Mouse (Mus musculus): Measurements from ENCODE around the gene Large1. TPM values are rescaled to one million over a fixed set of nuclear protein-coding genes. Genes with fewer than 3 reads are reported as not detected.

Gene Large1
- polyA plus RNA-seq, 2 experiments: 0.56 to 1.1 TPM

- H3K27ac ChIP-seq: no peak overlapping the region
- H3K4me3 ChIP-seq (ENCODE audit: insufficient read depth in 1 of 2, low read depth in 2 of 2, low read length in 2 of 2): no peak overlapping the region
- H3K9me3 ChIP-seq (ENCODE audit: control insufficient read depth, low read length): no peaks in the 10 kb centered on the region
- ATAC-seq (ENCODE audit: insufficient read depth) (no peak), DNase-seq (ENCODE audit: low read depth in 3 of 3, low spot score in 3 of 3) (no peak)
- H3K4me2 ChIP-seq (ENCODE audit: low read depth): no peak overlapping the region
- H3K27me3 ChIP-seq (ENCODE audit: control insufficient read depth, insufficient read depth, low read length): no peaks in the 10 kb centered on the region
- H3K36me3 ChIP-seq (replicated peaks; ENCODE audit: control insufficient read depth, insufficient read depth, low read depth): no peaks in the 10 kb centered on the region
- 67% methylated on average over 3 of the region's 3 CpGs for WGBS (ENCODE audit: insufficient replicate concordance)
- TF ChIP-seq EP300 (IDR thresholded peaks at IDR 0.05; ENCODE audit: low read depth) (no peak), CTCF (IDR thresholded peaks at IDR 0.05; ENCODE audit: low read depth) (no peak)
- H3K9ac ChIP-seq (replicated peaks): no peak overlapping the region
- H3K4me1 ChIP-seq (replicated peaks; ENCODE audit: control insufficient read depth in 2 of 2, insufficient read depth in 2 of 2, low read length in 1 of 2): 0 out of 4 replicates have a peak, but pooled peaks cover 0 to 1% of the 10 kb centered on the region in 2 experiments
Observed at GRCm38 (mm10) chr8:73302947-73303346, 50.4 kb downstream of the Large1 start.

GRCm38 (mm10) chr8:73295531-73295930 lies 57.8 kb downstream of the Large1 start:
- Histone ChIP-seq H3K27ac (no peak overlapping the region), H3K9ac (replicated peaks) (no peak overlapping the region)

GRCm38 (mm10) chr8:73293655-73294054 lies 59.7 kb downstream of the Large1 start:
- TF ChIP-seq EP300 (IDR thresholded peaks at IDR 0.05; ENCODE audit: low read depth) (no peak), CTCF (IDR thresholded peaks at IDR 0.05; ENCODE audit: low read depth) (no peak)
- H3K9ac ChIP-seq (replicated peaks): no peak overlapping the region
- ATAC-seq (ENCODE audit: insufficient read depth): no peak
- 0 out of 4 replicates have a peak, but pooled peaks cover 0 to 1% of the 10 kb centered on the region in 2 experiments for H3K4me1 ChIP-seq (replicated peaks; ENCODE audit: control insufficient read depth in 2 of 2, insufficient read depth in 2 of 2, low read length in 1 of 2)
- no peaks in the 10 kb centered on the region for H3K36me3 ChIP-seq (replicated peaks; ENCODE audit: control insufficient read depth, insufficient read depth, low read depth)
- H3K27me3 ChIP-seq (ENCODE audit: control insufficient read depth, insufficient read depth, low read length): no peaks in the 10 kb centered on the region
- no peak overlapping the region for H3K27ac ChIP-seq
- WGBS (ENCODE audit: insufficient replicate concordance): 22% methylated on average over 2 of the region's 2 CpGs
- no peak for DNase-seq (ENCODE audit: low read depth in 3 of 3, low spot score in 3 of 3)
- H3K4me3 ChIP-seq (ENCODE audit: insufficient read depth in 1 of 2, low read depth in 2 of 2, low read length in 2 of 2): no peak overlapping the region
- no peaks in the 10 kb centered on the region for H3K9me3 ChIP-seq (ENCODE audit: control insufficient read depth, low read length)
- H3K4me2 ChIP-seq (ENCODE audit: low read depth): no peak overlapping the region

More at GRCm38 (mm10) chr8:73295531-73295930, 57.8 kb downstream of the Large1 start:
- Histone ChIP-seq H3K4me2 (ENCODE audit: low read depth) (no peak overlapping the region), H3K9me3 (ENCODE audit: control insufficient read depth, low read length) (no peaks in the 10 kb centered on the region), H3K4me3 (ENCODE audit: insufficient read depth in 1 of 2, low read depth in 2 of 2, low read length in 2 of 2) (no peak overlapping the region), H3K27me3 (ENCODE audit: control insufficient read depth, insufficient read depth, low read length) (no peaks in the 10 kb centered on the region), H3K36me3 (replicated peaks; ENCODE audit: control insufficient read depth, insufficient read depth, low read depth) (no peaks in the 10 kb centered on the region), H3K4me1 (replicated peaks; ENCODE audit: control insufficient read depth in 2 of 2, insufficient read depth in 2 of 2, low read length in 1 of 2) (0 out of 4 replicates have a peak, but pooled peaks cover 0 to 1% of the 10 kb centered on the region in 2 experiments)
- no peak for ATAC-seq (ENCODE audit: insufficient read depth)
- TF ChIP-seq CTCF (IDR thresholded peaks at IDR 0.05; ENCODE audit: low read depth) (no peak), EP300 (IDR thresholded peaks at IDR 0.05; ENCODE audit: low read depth) (no peak)
- no peak for DNase-seq (ENCODE audit: low read depth in 3 of 3, low spot score in 3 of 3)

- Histone ChIP-seq H3K9ac (replicated peaks) (no peak overlapping the region), H3K4me2 (ENCODE audit: low read depth) (no peak overlapping the region), H3K27me3 (ENCODE audit: control insufficient read depth, insufficient read depth, low read length) (no peaks in the 10 kb centered on the region), H3K27ac (no peak overlapping the region), H3K4me3 (ENCODE audit: insufficient read depth in 1 of 2, low read depth in 2 of 2, low read length in 2 of 2) (no peak overlapping the region), H3K9me3 (ENCODE audit: control insufficient read depth, low read length) (no peaks in the 10 kb centered on the region), H3K4me1 (replicated peaks; ENCODE audit: control insufficient read depth in 2 of 2, insufficient read depth in 2 of 2, low read length in 1 of 2) (no peaks in the 10 kb centered on the region), H3K36me3 (replicated peaks; ENCODE audit: control insufficient read depth, insufficient read depth, low read depth) (no peaks in the 10 kb centered on the region)
- TF ChIP-seq EP300 (IDR thresholded peaks at IDR 0.05; ENCODE audit: low read depth) (no peak), CTCF (IDR thresholded peaks at IDR 0.05; ENCODE audit: low read depth) (no peak)
- ATAC-seq (ENCODE audit: insufficient read depth): no peak
- no peak for DNase-seq (ENCODE audit: low read depth in 3 of 3, low spot score in 3 of 3)
- WGBS (ENCODE audit: insufficient replicate concordance): 57% methylated on average over 2 of the region's 2 CpGs
Observed at GRCm38 (mm10) chr8:73291630-73292029, 61.7 kb downstream of the Large1 start.

GRCm38 (mm10) chr8:73290636-73291035 lies 62.7 kb downstream of the Large1 start:
- H3K4me2 ChIP-seq (ENCODE audit: low read depth): no peak overlapping the region
- TF ChIP-seq CTCF (IDR thresholded peaks at IDR 0.05; ENCODE audit: low read depth) (no peak), EP300 (IDR thresholded peaks at IDR 0.05; ENCODE audit: low read depth) (no peak)
- H3K27me3 ChIP-seq (ENCODE audit: control insufficient read depth, insufficient read depth, low read length): no peaks in the 10 kb centered on the region
- no peak overlapping the region for H3K27ac ChIP-seq
- H3K4me1 ChIP-seq (replicated peaks; ENCODE audit: control insufficient read depth in 2 of 2, insufficient read depth in 2 of 2, low read length in 1 of 2): no peaks in the 10 kb centered on the region
- H3K9me3 ChIP-seq (ENCODE audit: control insufficient read depth, low read length): no peaks in the 10 kb centered on the region
- H3K9ac ChIP-seq (replicated peaks): no peak overlapping the region
- 77% methylated on average over 2 of the region's 2 CpGs for WGBS (ENCODE audit: insufficient replicate concordance)
- no peaks in the 10 kb centered on the region for H3K36me3 ChIP-seq (replicated peaks; ENCODE audit: control insufficient read depth, insufficient read depth, low read depth)
- no peak for ATAC-seq (ENCODE audit: insufficient read depth)
- DNase-seq (ENCODE audit: low read depth in 3 of 3, low spot score in 3 of 3): no peak
- H3K4me3 ChIP-seq (ENCODE audit: insufficient read depth in 1 of 2, low read depth in 2 of 2, low read length in 2 of 2): no peak overlapping the region
